Mouse (Mus musculus) forebrain, embryonic 11.5 days (tissue): ENCODE results near the gene Ascc1. TPM values are rescaled to one million over a fixed set of nuclear protein-coding genes. Genes with fewer than 3 reads are reported as not detected.

Source experiments
- ATAC-seq: fragments of 200-750 bp; cut with Nextera tagmentation; replicated peaks from 2 replicates; pipeline ENCODE4 v1.8.0; 2017; ENCODE audit warnings: moderate TSS enrichment; ENCODE audit not compliant: low FRiP score
- DNase-seq: peaks from one replicate; pipeline ENCODE4 v3.0.0-alpha.2; 2017; ENCODE audit warnings: low spot score
- H3K27ac ChIP-seq: fragments of 300-500 bp; sonication (generic); 2 replicates; pipeline ENCODE4 v1.5.1; 2014; ENCODE audit warnings: low read depth, low read length
- H3K27me3 ChIP-seq: fragments of 300-500 bp; sonication (generic); 2 replicates; pipeline ENCODE4 v1.6.1; 2014; ENCODE audit warnings: mild to moderate bottlenecking, low read length, mixed read lengths; ENCODE audit not compliant: control insufficient read depth, insufficient read depth
- H3K36me3 ChIP-seq: fragments of 300-500 bp; sonication (generic); 2 replicates; pipeline ENCODE4 v1.6.1; 2014; ENCODE audit warnings: mild to moderate bottlenecking, low read length, moderate library complexity, mixed read lengths; ENCODE audit not compliant: control insufficient read depth, insufficient read depth
- H3K4me1 ChIP-seq: fragments of 300-500 bp; sonication (generic); replicated peaks from 2 replicates; pipeline ENCODE4 v1.6.1; 2014; ENCODE audit warnings: low read length, mixed read lengths; ENCODE audit not compliant: control insufficient read depth, insufficient read depth
- H3K4me2 ChIP-seq: fragments of 300-500 bp; sonication (generic); 2 replicates; pipeline ENCODE4 v1.6.1; 2014; ENCODE audit warnings: low read depth, mild to moderate bottlenecking, low read length, moderate library complexity, mixed read lengths; ENCODE audit not compliant: severe bottlenecking
- H3K4me3 ChIP-seq: fragments of 300-500 bp; sonication (generic); 2 replicates; pipeline ENCODE4 v1.5.1; 2014; ENCODE audit warnings: low read depth, low read length
- H3K9ac ChIP-seq: fragments of 300-500 bp; sonication (generic); 2 replicates; pipeline ENCODE4 v1.6.1; 2014; ENCODE audit warnings: low read length
- H3K9me3 ChIP-seq: fragments of 300-500 bp; sonication (generic); 2 replicates; pipeline ENCODE4 v1.6.1; 2016; ENCODE audit warnings: low read length, mixed read lengths; ENCODE audit not compliant: control insufficient read depth
- WGBS: fragments of 180-500 bp; shearing (Covaris S2); extraction: QIAGEN DNeasy Blood & Tissue Kit; methylation state at CpG from one replicate; pipeline ENCODE4 v1.1.7; 2014; 5-methylcytosine and 5-hydroxymethylcytosine counted together
- polyA plus RNA-seq: library from polyadenylated mRNA; unstranded; fragments of >200 nt; fragmentation: Nextera tagmentation; extraction: Ambion mirVana; gene quantifications from 2 replicates; pipeline ENCODE4 v1.2.1, GENCODE M21; 2014

Ascc1 gene
- polyA plus RNA-seq, 1 experiment from 2014 or later: 35.8 TPM

DNA sequence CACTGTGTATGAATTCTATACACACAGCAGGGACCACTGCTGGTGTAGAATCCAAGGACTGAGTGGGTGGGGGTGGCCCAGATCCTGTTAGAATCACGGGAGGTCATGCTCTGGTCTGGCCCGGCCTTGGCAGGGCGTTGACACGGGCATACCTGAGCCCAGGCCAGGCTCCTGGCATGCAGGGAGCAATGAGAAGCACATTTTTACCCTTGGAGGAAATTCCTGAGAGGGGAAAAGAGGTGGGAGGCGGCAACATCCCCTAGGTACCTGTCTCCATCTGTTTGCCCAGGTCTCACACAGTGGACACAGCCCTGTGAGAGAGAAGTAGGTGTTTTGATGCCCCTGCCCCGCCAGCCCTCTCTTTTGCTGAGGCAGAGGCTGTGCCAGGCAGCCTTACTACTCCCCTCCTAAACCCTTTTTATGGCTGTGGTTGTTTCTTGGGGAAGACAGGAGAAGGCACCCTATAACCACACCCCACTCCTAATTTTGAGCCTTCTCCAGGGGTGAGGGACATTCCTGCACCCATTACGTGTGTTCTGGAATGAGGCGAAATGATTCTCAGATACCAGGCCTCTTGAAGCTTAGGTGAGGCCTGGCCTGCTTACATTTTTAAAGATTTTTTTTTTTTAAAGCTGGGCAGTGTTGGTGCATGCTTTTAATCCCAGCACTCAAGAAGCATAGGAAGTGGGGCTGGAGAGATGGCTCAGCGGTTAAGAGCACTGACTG lies 111.5 kb downstream of the Ascc1 start:
- H3K4me3 ChIP-seq: no peak overlapping the region
- WGBS: 92% methylated on average over 9 of the region's 9 CpGs
- no peak for ATAC-seq
- DNase-seq: no peak
- H3K4me2 ChIP-seq: no peak overlapping the region
- no peak overlapping the region for H3K9ac ChIP-seq
- no peak overlapping the region for H3K27ac ChIP-seq
- peaks cover 9% of the 10 kb centered on the region; the same call in 1 of the 2 replicates for H3K4me1 ChIP-seq
- H3K9me3 ChIP-seq: no peaks in the 10 kb centered on the region
- no peaks in the 10 kb centered on the region for H3K27me3 ChIP-seq
- H3K36me3 ChIP-seq: no peaks in the 10 kb centered on the region

DNA sequence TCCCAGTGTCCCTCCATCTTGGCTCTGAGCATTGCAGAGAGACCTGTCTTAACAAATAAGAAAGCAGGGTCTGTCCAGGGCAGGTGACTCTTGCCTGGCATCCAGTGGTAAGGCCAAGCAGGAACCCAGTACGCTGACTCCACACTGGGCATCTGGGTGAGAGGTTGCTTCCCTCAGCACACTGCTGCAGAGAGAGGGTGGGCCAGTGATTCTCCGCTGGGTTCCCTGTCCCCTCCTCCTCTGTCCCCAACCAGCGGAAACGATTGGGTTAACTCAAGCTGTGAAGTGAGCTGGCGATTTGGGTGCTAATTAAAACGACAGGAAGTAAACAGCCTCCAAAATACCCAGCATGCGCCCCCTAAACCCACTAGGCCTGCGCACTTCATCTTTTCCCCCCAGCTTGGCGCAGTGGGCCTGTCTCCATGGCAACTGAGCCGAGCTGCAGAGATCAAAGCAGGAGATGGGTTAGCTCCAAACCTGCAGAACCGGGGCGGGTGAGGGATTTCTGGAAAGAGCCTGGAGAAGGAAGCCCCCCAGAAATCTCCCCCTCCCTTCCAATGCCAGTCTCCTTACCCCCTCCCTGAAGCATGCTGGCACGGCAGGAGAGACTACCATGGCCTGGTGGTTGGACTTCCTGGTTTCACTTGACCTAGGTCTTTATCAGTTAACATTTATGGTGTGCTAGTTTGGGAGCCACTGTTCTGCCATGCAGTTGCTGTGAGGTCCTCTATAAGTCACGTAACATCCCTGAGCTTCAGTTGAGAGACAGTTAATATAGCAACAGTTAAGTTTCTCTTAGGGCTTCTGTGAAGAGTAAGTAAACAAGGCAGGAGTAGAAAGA lies 113.0 kb downstream of the Ascc1 start:
- H3K36me3 ChIP-seq: no peaks in the 10 kb centered on the region
- DNase-seq (peak; percentile 83), ATAC-seq (peak; percentile 81)
- WGBS: 4% methylated on average over 14 of the region's 14 CpGs
- H3K27ac ChIP-seq: no peak overlapping the region
- no peaks in the 10 kb centered on the region for H3K9me3 ChIP-seq
- H3K9ac ChIP-seq: peak overlapping the region; percentile 23
- no peaks in the 10 kb centered on the region for H3K27me3 ChIP-seq
- peak overlapping the region; percentile 16 for H3K4me3 ChIP-seq
- peak overlapping the region; percentile 43 for H3K4me2 ChIP-seq
- H3K4me1 ChIP-seq: peaks cover 9% of the 10 kb centered on the region; the same call in 1 of the 2 replicates

DNA sequence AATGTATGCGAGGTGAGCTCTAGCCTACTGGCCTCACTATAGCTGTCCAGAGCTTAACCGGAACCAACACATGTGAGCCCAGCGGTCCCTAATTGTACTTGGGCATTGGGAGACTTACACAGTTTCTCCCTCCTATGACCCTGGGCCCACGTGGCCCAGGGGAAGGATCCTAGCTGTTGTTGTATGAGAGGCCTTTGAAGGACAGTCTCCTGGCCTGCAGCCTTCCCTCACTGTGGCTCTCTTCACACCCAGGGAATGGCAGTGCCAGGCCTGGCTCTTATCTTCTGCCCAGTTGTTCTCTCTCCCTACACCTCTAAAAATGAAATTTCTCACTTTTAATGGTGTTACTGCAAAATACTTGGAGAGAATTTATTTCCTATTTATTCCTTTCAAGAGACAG lies 114.4 kb downstream of the Ascc1 start:
- 45% methylated on average over 4 of the region's 4 CpGs for WGBS
- ATAC-seq (no peak), DNase-seq (no peak)
- Histone ChIP-seq H3K9ac (no peak overlapping the region), H3K4me3 (no peak overlapping the region), H3K9me3 (no peaks in the 10 kb centered on the region), H3K27ac (no peak overlapping the region), H3K27me3 (no peaks in the 10 kb centered on the region), H3K4me2 (no peak overlapping the region), H3K4me1 (peaks cover 9% of the 10 kb centered on the region; the same call in 1 of the 2 replicates), H3K36me3 (no peaks in the 10 kb centered on the region)

DNA sequence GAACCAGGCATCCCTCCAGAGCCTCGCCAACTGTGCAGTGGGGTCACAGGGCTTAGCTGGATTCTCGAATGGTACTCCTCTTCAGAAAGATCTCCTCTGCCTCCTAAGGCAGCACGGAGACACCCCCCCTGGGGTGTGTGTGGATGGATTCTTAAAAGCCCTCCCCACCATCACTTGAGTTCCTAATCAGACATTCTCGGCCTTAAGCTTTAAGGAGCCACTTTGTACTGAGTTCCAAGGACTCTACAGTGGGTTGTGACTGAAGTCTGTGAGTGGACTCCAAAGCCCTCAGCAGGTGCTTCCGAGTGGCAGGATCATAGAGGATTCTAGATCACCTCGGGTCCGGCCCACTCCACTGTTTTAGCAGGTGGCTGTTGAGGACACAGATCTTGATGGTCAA lies 115.9 kb downstream of the Ascc1 start:
- WGBS: 44% methylated on average over 7 of the region's 7 CpGs
- Histone ChIP-seq H3K27me3 (no peaks in the 10 kb centered on the region), H3K4me3 (no peak overlapping the region), H3K9ac (no peak overlapping the region), H3K9me3 (no peaks in the 10 kb centered on the region), H3K36me3 (no peaks in the 10 kb centered on the region), H3K4me2 (no peak overlapping the region), H3K27ac (no peak overlapping the region), H3K4me1 (peaks cover 9% of the 10 kb centered on the region; the same call in 1 of the 2 replicates)
- ATAC-seq (no peak), DNase-seq (no peak)

DNA sequence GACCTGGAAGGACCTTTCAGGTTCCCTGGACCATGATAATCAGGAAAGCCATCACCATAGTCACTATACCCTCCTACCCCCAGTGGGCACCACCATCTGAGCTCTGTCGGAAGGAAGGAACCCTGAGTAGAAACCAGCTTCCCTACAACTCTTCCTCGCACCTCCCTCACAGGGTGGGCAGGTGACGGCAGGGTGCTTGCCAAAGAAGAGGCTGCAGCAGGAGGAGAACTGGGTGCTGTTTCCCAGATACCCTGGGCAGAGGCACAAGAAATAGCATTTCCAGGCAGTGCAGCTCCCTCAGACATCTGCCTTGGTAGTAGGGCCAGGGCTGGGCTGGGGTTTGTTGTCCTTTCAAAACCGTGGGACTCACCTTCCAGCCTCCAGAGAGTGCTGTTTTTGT lies 118.0 kb downstream of the Ascc1 start:
- no peaks in the 10 kb centered on the region for H3K36me3 ChIP-seq
- no peak overlapping the region for H3K4me3 ChIP-seq
- H3K4me1 ChIP-seq: peaks cover 6% of the 10 kb centered on the region; the same call in 1 of the 2 replicates
- no peaks in the 10 kb centered on the region for H3K9me3 ChIP-seq
- H3K27ac ChIP-seq: no peak overlapping the region
- WGBS: 78% methylated on average over 4 of the region's 4 CpGs
- no peaks in the 10 kb centered on the region for H3K27me3 ChIP-seq
- DNase-seq: no peak
- H3K9ac ChIP-seq: no peak overlapping the region
- no peak for ATAC-seq
- H3K4me2 ChIP-seq: no peak overlapping the region

GRCm38 (mm10) chr10:60124078-60124477 lies 121.5 kb downstream of the Ascc1 start:
- no peak overlapping the region for H3K9ac ChIP-seq
- ATAC-seq (no peak), DNase-seq (no peak)
- no peaks in the 10 kb centered on the region; the same call in 1 of the 2 replicates for H3K4me1 ChIP-seq
- H3K27ac ChIP-seq: no peak overlapping the region
- no peaks in the 10 kb centered on the region for H3K36me3 ChIP-seq
- no peaks in the 10 kb centered on the region for H3K27me3 ChIP-seq
- H3K4me3 ChIP-seq: no peak overlapping the region
- 60% methylated on average over 6 of the region's 6 CpGs for WGBS
- no peak overlapping the region for H3K4me2 ChIP-seq
- no peaks in the 10 kb centered on the region for H3K9me3 ChIP-seq

- Histone ChIP-seq H3K4me3 (no peak overlapping the region), H3K27me3 (no peaks in the 10 kb centered on the region), H3K27ac (no peak overlapping the region), H3K9ac (no peak overlapping the region), H3K9me3 (no peaks in the 10 kb centered on the region), H3K36me3 (no peaks in the 10 kb centered on the region), H3K4me2 (no peak overlapping the region), H3K4me1 (no peaks in the 10 kb centered on the region; the same call in 1 of the 2 replicates)
- 20% methylated on average over 22 of the region's 22 CpGs for WGBS
- ATAC-seq (0 out of 2 replicates have a peak, but pooled peaks have one; percentile 21), DNase-seq (no peak)
These were observed 123.1 kb downstream of the Ascc1 start for GRCm38 (mm10) chr10:60125529-60126327.

DNA sequence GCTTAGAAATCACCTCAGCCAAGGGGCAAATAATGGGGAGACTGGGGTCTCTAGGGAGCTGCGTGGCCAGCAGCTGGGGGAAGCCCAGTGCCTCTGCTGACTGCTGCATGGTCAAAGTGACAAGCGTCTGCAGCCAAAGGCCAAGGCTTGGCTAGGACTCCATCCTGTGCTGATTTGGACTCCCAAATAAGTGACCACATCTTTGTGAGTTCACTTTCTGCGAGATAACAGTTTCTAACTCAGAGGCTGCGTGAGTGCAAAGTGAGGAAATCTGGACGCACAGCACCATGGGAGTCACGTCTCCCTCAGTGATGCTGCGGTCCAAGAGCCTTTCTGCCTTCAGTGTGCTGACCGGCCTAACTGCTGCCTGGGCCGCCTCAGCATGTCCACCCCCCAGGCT lies 125.7 kb downstream of the Ascc1 start:
- Histone ChIP-seq H3K9ac (no peak overlapping the region), H3K36me3 (no peaks in the 10 kb centered on the region), H3K27ac (no peak overlapping the region), H3K4me3 (no peak overlapping the region), H3K4me2 (no peak overlapping the region), H3K27me3 (no peaks in the 10 kb centered on the region), H3K4me1 (no peaks in the 10 kb centered on the region; the same call in 1 of the 2 replicates), H3K9me3 (no peaks in the 10 kb centered on the region)
- WGBS: 88% methylated on average over 9 of the region's 9 CpGs
- DNase-seq (no peak), ATAC-seq (no peak)
